Mouse (Mus musculus): Measurements from ENCODE around the gene Hmcn2.

The Hmcn2 gene

DNA sequence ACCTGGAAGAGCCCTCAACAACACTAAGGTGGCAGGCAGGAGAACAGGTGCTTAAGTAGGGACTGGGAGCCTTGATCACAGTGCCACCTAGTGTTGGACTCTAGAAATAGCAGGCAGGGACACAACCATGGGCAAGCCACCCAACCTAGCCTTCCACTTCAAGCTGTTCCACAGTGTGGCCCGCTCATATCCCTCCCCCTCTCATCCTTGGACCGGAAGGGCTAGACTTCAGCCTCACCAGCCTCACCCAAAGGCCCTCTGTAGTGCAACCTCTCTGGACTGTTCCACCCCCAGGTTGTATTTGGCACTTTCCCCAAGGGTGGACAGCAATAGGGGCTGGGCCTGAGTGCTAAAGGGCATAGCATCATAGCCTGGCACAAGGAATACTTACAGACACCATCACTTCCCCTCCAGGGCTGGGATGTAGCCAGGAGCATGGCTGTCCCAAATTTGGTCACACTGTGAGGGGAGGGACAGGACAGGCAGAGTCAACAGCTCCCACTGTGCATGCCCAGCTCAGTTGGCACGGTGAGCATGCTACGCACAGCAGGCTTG is 67.2 kb downstream of the Hmcn2 start:
- no peak for DNase-seq (ENCODE audit: extremely low read depth, low read depth, low spot score)

DNA sequence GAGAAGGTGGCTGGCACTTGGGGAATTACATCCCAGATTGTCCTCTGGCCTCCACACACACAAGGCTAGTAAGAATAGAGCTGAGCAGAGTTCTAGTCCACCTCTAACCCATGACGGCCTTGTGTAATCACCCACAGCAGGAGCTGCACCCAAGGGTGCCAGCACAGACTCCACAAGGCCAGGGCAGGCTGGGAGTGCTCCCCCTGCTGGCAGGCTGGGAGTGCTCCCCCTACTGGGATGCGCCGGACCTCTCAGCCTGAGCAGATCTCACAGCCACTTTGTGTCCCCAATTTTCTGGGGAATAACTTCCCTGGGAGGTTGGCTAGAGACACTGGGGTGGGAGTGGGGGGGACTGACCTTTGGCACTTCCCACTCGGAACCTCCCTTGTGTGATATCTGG is 68.7 kb downstream of the Hmcn2 start:
- DNase-seq (ENCODE audit: extremely low read depth, low read depth, low spot score), result no peak

DNA sequence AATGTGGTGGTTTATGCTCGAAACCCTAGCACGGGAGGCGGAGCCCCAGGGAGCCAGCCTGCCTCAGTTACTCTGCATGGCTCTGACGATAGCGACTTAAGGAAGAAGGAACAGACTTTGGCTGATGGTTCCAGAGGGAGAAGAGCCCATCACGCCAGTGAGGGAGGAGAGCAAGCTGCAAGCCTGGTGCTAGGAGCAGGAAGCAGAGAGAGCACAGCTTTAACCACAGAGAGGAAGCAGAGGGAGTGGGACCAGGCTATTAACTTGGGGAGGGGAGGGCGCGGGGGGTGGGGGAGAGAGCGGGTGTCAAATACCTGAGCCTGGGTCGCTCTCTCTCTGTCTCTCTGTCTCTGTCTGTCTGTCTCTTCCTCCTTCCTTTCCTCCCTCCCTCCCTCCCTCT is 102.8 kb downstream of the Hmcn2 start:
- no peak for DNase-seq (ENCODE audit: extremely low read depth, low read depth, low spot score)

DNA sequence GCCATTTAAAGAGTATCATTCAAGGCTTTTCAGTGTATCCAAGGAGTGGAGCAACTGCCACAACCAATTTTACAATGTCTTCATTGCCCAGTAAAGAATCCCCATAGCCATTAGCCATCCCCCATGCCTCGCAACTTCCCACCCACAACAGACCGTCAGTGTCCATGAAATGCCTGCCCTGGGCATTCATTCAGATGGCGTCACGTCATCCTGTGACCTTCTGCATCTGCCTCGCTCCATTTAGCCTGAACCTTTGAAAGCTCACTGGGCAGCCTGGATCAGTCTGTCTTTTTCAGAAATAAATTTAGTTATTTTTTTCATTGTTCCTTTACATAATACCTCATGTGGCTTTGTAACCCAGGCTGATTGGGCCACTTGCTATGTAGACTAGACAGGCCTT is 103.8 kb downstream of the Hmcn2 start:
- DNase-seq (ENCODE audit: extremely low read depth, low read depth, low spot score), result no peak

DNA sequence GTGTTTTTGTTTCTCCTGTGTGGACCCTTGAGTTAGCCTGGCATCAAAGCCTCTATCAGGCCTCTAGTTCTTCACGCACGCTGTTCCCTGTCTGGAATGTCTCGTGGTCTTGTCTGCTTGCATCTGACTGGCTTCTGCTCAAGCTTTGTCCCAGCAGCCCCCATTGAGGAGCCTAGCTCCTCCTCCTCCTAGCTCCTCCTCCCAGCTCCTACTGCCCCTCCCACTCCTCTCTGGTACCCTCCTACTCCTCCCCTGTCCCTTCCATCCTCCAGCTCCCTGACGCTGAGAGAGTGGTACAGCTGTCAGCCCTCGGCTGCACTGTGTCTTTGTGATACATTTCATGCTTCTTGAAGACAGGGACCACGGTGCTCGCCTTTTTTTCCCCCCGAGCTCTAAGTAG is 104.4 kb downstream of the Hmcn2 start:
- DNase-seq (ENCODE audit: extremely low read depth, low read depth, low spot score), result no peak

DNA sequence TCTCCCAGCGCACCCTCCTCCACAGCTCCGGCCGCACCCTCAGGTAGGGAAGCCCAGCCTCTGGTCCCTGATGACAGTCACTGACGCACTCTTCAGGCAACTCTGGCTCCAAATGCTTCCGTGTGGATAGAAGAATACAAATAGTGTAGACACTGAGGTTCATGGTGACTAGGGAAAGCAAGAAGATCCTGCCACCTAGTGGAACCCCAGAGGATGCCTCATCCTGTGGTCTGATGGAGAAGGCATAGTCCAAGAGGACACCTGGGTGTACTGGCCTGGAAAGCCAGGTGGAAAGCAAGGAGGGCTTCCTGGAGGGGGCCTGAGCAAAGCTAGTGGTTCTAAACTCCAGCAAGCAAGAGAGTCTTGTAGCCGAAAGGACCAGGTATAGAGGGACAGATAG is 106.7 kb downstream of the Hmcn2 start:
- no peak for DNase-seq (ENCODE audit: extremely low read depth, low read depth, low spot score)

DNA sequence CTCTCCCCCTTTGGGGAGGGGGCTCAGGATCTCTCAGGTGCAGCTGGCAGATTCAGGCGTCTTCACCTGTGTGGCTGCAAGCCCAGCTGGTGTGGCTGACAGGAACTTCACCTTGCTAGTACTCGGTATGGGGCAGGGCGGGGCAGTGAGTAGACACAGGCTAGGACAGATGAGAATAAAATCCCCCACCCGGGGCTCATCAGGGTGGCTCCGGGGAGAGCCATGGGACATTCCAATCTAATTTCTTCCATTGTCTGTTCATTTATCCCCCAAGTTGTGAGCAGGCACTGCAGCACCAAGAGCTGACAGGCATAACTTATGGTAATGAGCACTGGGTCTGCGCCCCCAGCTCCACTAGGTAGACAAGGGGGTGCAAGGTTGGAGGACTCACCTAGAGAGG is 108.4 kb downstream of the Hmcn2 start:
- no peak for DNase-seq (ENCODE audit: extremely low read depth, low read depth, low spot score)

DNA sequence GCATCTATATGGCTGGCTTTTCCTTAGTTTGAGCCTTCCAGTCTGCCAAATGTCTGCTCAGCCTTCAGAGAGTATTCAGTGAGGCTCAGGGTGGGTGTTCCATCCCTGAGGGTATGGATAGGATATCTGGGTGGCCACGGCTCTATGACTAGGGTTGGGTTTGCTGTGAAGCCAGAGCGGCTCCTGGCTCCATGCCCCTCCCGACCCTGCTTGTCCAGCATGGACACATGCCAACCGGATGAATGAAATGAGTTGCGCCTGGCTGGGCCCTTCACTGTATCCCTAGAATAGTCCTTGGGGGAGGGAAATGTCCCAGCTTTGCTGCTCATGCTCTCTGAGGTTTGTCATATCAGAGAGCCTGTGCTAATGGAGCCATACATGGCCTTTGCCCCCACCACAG is 117.3 kb downstream of the Hmcn2 start:
- DNase-seq (ENCODE audit: extremely low read depth, low read depth, low spot score), result no peak

DNA sequence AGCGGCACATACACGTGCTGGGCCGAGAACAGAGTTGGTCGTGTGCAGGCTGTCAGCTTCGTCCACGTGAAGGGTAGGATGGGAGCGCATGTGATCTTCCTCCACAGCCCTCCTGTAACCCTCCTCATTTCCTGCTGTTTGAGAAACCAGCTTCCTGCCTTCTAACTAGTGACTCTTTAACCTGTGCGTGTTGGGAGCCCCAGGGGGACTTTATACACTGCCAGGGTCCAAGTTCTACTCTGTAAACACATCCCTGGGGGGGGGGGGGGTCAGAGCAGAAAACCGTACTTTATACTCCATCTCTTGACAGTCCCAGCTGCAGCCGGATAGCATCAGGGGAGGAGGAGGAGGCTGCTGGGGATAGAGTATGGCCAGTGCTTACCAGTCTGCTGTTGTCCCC is 120.5 kb downstream of the Hmcn2 start:
- DNase-seq (ENCODE audit: extremely low read depth, low read depth, low spot score), result no peak

DNA sequence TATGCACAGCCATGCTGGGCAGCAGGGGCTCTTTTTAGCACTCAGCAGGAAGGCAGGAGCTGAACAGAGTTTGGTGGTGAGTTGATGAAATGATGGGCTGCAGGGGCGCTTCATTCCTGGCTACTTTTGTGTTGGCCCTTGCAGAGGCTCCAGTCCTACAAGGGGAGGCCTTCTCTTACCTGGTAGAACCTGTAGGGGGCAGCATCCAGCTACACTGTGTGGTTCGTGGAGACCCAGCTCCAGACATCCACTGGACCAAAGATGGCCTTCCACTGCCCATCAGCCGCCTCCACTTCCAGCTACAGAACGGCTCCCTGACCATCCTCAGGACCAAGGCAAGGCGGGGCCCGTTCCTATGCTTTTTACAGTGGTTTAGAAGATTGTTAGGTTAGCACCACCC is 121.4 kb downstream of the Hmcn2 start:
- no peak for DNase-seq (ENCODE audit: extremely low read depth, low read depth, low spot score)

DNA sequence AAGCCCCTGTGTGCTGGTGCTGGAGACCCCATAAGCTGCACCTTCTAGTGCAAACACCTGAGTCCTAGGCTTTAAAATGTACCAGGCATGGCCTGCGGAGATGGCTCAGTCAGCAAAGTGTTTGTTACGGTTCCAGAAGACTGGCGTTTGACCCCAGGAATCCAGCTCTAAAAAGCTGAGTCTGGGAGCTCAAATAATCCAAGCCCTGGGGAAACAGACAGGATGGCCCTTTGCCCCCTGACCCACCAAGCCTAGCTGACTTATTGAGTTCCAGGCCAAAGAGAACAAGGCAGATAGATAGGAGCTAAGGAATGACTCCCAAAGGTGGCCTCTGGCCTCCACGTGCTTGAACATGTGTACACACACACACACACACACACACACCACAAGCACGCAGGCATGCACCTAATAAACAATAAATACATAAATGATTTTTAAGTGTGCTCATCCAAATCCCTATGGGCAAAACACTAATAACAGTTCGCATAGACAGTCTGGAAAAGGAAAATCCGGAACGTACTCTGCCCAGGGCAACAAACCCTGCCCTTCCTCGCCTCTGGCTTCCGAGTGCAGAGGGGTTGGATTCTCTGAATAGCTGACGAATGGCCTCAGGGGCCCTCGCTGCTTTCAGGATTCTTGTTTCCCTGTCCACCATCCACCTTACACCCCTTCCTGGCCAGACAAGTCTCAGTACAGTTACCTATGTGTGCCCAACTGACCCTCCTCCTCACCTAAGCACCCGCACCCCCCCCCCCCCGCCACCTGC is 123.4 kb downstream of the Hmcn2 start:
- DNase-seq (ENCODE audit: extremely low read depth, low read depth, low spot score), result no peak

DNA sequence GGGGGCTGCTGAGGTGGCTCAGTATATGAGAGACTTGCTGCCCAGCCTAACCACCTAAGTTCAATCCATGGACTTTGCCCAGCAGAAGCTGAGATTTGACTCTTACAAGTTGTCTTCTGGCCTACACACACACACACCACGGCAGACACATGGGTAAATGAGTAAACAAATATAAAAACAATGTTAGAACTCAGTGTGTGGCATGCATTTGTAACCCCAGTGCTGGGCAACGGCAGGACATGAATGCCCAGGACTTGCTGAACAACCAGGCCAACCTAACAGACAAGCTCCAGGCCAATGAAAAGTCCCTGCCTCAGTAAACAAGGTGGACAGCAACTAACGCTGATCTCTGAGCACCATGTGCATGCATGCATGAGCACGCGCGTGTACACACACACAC is 125.4 kb downstream of the Hmcn2 start:
- DNase-seq (ENCODE audit: extremely low read depth, low read depth, low spot score), result no peak

DNA sequence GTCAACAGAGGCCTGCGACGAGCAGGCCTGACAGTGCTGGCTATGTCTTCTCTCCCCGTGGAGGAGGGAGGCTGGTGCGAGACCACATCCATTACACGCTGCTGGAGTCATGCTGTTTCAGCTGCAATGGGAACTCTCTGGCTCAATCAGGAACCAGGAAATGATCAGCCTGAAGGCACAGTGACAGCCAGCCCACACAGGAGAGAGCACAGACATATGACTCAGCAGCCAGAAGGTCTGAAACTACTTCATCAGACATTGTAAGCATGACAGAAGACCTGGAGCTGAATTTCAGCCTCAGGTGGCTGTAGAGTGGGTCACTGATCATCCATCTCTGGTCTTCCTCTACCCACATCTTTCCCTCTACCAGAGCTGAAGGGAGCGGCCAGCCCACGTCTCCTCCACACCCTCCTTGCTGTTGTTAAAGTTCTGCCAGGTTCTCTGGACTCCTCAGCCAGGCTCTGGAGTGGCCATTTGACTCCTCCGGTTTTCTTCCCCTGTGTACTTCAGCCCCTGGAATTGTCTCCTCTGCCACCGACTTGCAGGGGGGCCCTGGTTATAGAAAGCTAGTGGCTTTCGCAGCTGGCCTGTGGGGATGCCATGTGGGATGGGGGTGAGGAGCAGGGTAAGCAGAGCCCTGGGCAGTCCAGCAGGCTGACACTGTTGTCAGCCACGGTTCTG is 128.4 kb downstream of the Hmcn2 start:
- no peak for DNase-seq (ENCODE audit: extremely low read depth, low read depth, low spot score)

DNA sequence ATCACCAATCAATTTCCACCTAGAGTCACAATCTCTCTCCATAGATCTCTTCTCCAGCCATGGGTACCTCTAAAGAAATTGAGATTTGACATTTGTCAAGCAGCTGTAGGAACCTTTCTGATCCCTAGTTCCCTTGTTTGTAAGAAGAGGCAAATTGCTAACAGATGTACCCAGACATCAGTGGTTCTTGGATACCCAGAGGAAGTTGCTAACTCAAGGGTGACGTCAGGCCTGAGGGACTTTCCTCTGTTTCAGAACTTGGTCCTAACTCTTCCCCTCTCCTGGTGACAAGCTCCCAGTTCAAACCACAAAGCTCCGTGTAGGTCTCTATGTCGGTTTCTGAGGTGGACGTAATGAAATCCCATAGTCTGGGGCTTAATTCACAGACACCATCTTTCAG is 131.8 kb downstream of the Hmcn2 start:
- no peak for DNase-seq (ENCODE audit: extremely low read depth, low read depth, low spot score)

DNA sequence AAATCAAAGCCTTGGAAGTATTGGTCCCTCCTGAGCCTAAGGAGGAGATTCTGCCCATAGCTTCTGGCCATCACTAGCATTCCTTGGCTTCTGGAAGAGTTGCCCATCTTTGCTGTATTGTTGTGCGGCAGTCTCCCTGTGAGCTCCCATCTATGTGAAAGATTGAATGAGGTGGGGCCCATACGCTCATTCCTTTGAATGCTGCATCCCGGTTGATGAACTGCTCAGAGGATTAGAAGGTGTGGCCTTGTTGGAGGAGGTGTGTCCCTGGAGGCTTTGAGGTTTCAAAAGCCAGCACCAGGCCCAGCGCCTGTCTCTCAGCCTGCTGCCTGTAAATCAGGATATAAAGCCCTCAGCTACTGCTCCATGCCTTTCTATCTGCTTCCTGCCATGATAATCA is 132.2 kb downstream of the Hmcn2 start:
- no peak for DNase-seq (ENCODE audit: extremely low read depth, low read depth, low spot score)

DNA sequence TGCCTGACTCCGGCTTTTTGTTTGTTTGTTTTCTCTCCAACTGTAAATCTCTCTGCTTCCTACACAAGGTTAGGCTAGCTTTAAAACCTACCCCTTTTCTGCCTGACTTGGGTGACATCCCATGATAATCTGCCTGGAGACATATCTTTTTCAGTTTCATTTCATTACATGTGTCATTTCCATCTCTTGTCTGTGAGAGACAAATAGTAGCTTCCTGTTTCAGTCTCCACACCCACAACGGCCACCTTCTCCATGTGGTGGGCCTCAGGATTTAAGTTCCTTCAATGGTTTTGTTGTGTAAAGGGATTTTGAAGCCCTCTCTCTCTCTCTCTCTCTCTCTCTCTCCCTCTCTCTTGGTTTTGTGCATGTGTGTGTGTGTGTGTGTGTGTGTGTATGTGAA is 133.3 kb downstream of the Hmcn2 start:
- DNase-seq (ENCODE audit: extremely low read depth, low read depth, low spot score), result no peak

DNA sequence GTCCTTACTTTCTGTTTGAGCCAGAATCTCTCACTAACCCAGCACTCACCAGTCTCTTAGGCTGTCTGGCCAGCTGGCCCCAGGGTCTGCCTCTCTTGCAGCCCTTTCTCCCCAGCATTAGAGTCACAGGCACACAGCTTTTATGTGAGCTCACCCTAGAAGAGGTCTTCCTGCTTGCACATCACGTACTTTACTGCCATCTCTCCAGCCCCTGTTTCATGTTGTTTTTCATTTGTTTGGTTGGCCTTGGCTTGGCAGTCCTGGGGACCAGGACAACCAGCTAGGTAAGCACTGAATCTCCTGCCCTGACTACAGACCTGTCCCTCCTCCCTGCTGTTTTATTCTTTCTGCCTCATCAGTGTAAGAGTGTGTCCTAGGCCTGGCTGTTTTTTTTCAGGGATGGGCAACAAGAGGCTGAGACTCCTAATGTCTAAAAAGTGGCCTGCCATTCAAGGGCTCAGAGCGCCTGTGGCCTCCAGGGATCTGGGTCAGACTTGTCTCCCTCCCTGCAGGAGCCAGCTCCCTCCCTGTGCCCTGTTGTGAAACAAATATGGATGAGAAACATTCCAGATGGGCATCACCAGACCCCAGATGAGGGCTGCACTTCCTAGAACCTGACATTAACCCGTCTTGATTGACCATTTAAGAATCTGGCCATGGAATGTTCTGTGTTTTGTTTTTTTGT is 134.7 kb downstream of the Hmcn2 start:
- DNase-seq (ENCODE audit: extremely low read depth, low read depth, low spot score), result no peak

DNA sequence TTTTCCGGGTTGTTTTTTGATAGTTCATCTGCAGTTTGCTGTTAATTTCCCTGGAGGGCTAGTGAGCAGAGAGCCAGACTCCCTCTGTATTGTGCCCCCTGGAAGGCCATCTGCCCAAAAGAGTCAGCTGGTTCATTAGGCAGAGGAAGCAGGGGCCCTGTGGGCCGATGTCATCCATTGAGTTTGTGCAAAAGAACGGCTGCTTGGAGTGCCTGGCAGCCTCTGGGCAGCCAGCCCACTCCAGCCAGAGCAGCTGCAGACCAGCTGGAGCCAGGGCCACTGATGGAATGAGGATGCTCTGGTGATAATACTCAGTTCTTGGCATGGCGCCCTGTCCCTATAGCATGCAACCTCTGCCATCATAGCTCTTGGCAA is 135.2 kb downstream of the Hmcn2 start:
- DNase-seq (ENCODE audit: extremely low read depth, low read depth, low spot score), result no peak

DNA sequence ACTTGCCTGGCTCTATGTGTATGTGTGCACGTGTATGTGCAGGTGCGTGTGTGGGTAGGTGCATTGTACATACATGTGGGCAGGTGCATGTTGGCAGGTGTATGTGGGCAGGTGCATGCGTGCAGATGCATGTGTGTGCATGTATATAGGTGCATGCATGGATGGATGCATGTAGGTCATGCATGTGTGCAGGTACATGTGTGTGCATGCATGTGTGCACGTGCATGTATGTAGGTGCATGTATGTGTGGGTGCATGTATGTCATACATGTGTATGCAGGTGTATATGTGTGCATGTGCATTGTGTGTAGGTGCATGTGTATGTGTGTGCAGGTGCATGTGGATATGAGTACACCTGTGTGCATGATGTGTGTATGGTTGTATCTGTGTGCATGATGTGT is 135.7 kb downstream of the Hmcn2 start:
- DNase-seq (ENCODE audit: extremely low read depth, low read depth, low spot score), result no peak

DNA sequence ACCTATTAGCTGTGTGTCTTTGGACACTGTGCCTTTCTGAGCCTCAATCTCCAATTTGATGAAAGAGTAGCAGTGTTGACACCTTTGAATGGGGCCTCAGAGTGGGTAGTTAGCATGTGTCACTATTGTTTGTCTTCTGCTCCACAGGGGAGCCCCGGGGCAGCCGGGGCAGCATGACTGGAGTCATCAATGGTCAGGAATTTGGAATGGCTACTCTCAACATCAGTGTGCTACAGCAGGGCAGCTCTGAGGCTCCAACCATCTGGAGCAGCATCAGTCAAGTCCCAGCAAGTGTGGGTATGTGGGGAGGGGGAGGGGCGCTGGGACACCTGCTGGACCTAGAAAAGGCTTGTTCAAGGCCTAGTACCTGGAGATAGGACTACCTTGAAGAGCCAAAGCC is 136.4 kb downstream of the Hmcn2 start:
- no peak for DNase-seq (ENCODE audit: extremely low read depth, low read depth, low spot score)

DNA sequence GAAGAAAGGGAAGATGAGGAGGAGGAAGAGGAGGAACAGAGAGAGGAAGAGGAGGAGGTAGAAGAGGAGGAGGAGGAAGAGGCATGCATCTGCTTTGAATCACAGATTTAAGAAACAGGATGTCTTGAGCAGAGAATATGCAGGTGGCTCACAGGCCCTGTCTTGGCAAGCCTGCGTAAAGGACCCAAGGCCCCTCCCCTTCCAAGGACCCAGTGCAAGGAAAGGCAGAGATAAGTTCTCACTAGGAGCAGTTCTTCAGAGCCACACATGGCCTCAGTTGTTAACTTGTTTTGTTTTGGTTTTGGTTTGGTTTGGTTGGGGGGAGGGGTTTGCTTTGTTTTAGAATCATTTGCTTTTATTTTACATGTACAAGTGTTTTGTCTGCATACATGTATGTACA is 137.3 kb downstream of the Hmcn2 start:
- DNase-seq (ENCODE audit: extremely low read depth, low read depth, low spot score), result no peak

DNA sequence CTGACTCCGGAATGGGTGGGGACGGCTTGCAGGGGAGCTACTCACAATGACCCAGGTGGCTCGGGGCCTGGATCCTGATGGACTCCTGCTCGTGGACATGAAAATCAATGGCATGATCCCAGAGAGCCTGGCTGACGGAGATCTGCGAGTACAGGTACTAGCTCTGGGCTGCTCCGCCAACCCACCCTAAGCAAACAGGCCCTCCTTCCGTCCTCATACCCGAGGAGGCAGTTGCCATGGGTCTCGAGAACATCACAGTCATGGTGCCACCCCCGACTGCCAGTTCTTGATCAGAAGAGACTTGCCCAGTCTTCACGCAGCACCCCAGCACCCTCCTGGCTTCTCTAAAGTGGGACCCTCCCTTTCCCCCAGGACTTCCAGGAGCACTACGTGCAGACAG is 138.8 kb downstream of the Hmcn2 start:
- DNase-seq (ENCODE audit: extremely low read depth, low read depth, low spot score), result no peak
